Mouse (Mus musculus): ENCODE data around the gene Gm43518.

Gm43518 gene

DNA sequence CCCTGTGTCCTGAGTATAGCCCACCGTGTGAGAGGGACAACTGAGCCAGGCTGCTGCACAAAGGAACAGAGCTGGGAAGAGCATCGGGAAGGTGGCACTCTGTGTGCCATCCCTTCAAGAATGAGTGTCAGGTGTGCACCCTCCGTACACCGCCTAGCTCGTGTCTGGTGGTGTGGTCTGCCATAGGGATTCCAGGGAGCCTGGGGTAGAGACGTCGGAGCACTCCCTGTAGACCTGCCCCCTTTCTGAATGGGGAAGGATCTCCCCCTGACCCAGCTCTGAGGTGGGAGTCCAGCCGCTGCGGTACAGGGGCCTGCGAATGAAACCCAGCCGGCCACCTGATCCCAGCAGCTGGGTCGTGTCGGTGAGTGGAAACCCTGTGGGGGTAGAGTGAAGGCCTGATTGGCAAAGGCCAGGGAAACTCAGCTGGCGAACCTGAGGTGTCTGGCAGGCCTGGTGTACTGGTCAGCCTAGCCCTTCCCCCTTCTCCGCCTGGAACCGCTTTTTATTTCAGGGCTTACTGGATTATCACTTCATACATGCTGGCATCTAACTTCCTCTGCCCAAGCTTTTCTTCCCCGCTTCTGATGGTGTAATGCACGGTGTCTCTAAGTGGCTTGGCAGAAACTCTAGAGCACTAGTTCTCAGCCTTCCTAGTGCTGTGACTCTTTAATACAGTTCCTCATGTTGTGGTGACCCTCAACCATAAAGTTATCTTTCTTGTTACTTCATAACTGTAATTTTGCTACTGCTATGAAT lies 52.2 kb downstream of the Gm43518 start:
- peak in 1 of 2 experiments; percentile 2 for DNase-seq

DNA sequence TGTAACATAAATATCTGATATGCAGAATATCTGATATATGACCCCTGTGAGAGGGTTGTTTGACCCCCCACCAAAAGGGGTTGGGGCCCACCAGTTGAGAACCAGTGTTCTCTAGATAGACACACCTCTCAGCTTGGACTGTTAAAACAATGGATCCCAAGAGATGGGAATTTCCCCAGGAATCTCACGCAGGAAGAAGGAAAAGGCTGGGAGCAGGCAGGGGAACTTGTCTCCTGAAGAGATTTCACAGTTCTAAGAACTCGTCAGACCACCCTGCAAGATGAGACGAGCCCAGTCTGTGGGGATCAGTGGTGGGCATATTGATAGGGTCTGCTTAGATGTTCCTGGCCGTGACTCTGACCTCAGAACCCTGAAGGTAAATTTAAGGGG lies 52.8 kb downstream of the Gm43518 start:
- peak in 1 of 2 experiments; percentile 1 for DNase-seq

DNA sequence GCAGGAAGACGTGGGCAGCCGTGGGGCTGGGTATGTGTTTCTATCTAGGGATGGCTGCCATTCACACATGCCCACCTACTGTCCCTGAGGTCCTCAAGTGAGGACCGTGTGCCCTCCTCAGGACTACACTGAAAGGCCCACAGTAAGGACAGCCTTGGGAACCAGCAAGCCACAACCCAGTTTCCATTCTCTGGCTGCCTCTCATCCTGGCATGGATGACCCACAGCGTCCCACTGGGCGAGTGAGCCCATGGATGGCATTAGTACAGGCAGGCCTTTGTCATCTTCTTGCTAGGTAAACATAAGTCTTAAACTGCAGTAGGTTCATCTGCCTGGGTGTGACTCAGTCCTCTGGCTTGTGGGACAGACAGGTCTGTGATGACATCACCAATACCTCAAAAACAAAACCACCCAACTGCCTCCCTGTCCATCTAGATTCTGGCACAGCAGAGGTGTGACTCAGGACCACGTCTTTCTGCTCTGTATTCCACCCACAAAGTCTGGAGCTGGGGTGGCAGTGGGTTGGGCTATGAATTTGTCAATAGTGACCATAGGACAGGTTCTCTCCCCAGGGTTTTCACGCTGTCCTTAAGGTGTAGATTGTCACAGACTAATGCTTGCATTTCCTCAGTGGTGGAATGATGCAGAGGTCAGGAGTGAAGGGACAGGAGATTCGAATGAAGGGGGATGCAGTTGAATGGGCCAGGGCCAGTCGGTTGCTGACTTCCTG lies 53.5 kb downstream of the Gm43518 start:
- DNase-seq, result peak in 1 of 2 experiments; percentile 12

DNA sequence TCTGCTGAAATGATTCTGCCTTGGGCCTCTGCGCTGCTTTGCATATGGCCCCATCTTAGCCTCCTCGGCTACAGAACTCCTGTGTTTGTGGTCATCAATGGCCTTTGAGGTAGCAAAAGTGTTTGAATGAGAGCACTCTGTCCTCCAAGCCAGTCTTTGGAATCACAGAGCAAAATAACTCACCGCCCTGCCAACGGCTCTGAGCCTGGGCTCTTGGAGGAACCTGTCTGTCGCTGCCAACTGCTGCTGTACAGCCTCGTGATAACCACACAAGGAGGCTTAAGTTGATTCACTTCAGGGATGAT lies 54.0 kb downstream of the Gm43518 start:
- peak in 1 of 2 experiments; percentile 40 for DNase-seq

DNA sequence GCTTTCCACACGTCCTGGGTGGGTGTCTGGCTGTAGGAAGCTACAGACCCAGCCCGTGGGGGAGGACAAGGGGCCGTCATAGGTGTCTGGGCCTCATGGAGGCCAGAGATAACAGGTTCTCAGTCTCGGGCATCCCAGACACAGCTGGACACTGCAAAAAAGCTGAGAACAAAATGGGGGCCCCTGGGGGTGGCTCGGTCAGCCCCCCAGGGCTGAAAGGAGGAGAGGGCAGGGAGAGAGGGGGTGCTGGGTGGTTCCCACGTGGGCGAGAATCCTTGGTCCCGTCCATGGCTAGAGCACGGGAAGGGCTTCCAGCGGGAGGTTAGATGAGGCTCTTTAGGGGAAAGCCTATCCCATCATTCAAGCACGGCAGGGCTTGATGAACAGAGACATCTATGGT lies 55.6 kb downstream of the Gm43518 start:
- DNase-seq, result peak in 1 of 2 experiments; percentile 1

DNA sequence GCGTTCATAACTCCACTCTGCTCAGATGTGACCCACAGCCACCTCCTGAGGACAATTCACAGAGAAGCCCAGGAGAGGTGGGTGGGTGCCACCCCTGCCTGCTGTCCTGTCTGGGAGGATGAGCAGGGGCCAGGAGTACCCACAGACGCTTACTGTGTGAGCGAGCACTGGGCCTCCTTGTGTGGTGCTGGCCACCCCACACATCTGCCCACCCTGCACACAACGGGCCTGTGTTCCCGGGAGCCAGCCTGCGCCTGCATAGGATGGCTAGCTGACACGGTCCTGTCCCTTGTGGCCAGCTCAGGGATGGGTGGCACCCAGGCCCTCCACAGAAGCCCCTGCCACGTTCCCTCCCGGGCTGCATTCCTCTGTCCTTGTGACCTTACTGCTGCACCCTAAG lies 58.2 kb downstream of the Gm43518 start:
- DNase-seq, result peak in 1 of 2 experiments; percentile 4

DNA sequence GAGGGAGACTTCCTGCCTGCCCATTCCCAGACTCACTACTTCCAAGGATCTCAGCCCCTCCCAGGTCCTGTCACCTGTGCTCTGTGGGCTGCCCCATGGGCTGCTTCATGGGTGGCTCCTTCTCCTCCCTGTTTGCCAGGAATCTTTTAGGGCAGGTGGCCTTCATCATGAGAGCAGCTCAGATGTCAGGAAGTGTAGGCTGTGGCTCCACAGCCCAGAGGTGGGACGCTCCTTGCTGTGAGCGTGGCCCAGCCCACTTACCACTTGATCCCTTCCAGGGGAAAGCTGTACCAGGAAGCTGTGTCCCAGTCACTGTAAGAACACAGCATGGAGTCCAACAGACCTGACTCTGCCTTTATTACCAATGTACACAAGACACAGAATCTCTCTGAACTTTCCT lies 59.7 kb downstream of the Gm43518 start:
- no peak for DNase-seq

DNA sequence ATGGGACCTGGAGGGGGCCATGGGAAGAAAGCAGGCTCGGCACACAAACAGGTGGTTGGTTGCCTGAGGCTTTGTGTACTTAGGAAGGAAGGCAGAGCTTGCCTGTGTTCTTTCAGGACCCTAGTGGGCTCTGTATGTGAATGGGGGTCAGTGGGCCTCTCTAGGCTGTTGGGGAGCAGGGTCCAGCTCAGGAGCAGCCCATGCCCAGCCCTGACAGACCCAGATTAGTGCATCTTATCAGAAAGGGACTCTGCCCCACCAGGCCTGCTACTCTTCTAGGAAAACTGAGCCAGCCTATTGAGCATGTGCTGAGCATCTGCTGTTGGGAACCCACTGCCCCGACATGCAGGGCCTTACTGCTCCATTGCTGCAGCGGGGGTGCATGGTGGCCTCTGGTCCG lies 60.3 kb downstream of the Gm43518 start:
- DNase-seq, result no peak

Data from spleen, adult 18-20 months (tissue).